Mouse (Mus musculus) B cell, adult 67 days (primary cell): Measurements from ENCODE around the gene Nit2. TPM values are rescaled to one million over a fixed set of nuclear protein-coding genes. Genes with fewer than 3 reads are reported as not detected.

Experiments
- total RNA-seq, 2 experiments: library from RNA; stranded (reverse); gene quantifications; 4 replicates each; pipeline ENCODE4 v1.2.4; 2023

Gene Nit2
- 10 to 100 TPM; 19.0 to 24.2 TPM for total RNA-seq

DNA sequence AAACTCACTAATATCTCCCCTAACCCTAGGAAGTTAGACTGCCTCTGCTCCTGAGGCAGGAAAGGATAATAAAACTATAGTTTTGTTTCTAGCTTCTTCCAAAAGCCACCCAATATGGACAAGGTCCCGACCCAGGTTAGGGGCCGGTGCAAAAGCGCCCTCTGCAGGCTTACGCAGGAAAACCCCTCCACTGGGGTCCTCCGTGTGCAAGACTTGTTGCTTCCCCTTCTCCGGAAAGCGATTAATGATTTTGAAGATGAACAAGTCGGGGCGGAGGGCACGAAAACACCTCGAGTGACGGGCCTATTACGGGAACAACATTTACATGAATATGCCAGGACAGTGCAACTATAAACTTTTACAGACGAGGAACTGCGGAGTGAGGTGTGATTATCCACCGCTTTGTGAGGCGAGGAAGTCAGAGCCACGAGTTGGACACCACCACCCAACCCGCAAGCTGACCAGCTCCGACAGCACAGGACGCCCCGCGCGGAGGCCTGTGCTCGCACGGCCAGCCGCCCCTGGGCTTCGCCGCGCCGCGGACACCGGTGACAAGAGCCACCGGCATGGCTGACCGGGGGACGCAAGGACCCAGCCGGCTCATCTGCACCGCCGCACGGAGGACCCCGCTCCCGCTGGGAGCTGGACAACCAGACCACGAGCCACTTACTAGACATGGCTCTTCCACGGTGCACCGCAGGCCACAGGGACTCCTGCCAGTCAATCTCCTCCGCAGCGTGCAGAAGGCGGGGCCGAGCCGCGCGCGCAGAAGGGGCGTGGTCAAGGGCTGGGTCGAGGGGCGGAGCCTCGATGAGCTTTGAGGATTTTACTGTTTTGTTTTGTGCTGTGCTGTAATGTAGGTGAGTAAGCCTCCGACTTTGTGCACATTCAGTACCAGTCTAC, at the start of gene Nit2:
TSS of gene Nit2 (minus strand) at position 731 of the 903 bp plus-strand sequence.

DNA sequence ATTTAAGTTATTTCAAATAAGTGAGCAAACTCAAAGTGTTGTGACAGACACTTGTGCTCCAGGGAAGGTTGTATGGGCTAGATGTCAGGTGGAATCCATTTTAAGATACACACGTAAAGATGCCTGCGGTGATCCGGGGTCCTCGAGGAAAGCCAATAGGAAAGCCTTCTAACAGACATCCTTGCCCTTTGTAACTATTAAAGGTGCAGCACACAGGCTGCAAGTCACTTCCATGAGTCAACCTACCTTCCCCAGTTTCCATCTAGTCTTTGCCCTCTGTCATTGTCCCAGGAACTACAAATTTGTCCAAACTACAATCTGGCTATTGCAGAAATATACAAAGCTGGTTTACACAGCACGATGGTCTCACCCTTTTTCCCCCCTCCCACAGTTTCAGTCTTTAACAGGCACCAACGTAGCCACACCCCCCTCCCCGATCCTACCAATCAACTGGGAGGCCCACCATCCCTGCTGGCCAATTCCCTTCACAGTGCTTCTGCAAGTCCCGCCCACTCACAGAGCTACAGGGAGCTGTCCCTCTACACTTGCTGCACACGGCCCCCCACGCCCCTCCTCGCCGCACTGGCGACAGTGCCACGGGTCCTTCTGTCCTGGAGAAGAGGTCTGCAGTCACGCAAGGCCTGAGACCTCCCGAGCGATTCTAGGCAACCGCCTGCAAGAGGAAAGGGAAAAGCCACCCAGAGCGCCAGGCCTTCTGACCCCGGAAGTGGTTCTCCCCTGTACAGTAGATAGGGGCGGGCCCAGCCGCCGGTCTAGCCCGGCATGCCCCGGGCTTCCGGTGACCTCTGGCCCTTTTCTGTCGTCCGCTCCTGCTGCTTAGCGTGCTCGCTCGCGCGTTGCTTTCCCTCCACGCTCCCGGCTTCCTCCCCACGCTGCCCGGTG, 46.0 kb downstream of the Nit2 start, which contains the start of gene Tomm70a:
TSS of gene Tomm70a (plus strand) at position 791 of the 903 bp plus-strand sequence.

Other genes with a start within 250 kb of the Nit2 start
- gene Lnp1, start 239.3 kb downstream of the Nit2 start, total RNA-seq, result not detected
- gene Tmem45a2, start 96.0 kb downstream of the Nit2 start, total RNA-seq, result not detected
- 10 to 100 TPM; 31.6 to 33.1 TPM for gene Tomm70a, start 45.6 kb downstream of the Nit2 start, total RNA-seq
- 10 to 100 TPM; 62.8 to 73.2 TPM for gene Tbc1d23, start 64.2 kb upstream of the Nit2 start, total RNA-seq
- not detected for gene Tmem30c, start 125.5 kb upstream of the Nit2 start, total RNA-seq
- 100 to 1,000 TPM; 221 to 251 TPM for gene Filip1l, start 185.8 kb upstream of the Nit2 start, total RNA-seq